Mouse (Mus musculus): ENCODE measurements around the gene Rab11fip4.
"Not testable (repeated sequence)": the region's sequence is repeated elsewhere in the genome, so short reads cannot be mapped to it uniquely, and the experiment has no call there.

Rab11fip4 gene

GRCm38 (mm10) chr11:79680559-79680958 is 89.5 kb downstream of the Rab11fip4 start:
- DNase-seq = no peak

GRCm38 (mm10) chr11:79681182-79681581 is 90.2 kb downstream of the Rab11fip4 start:
- DNase-seq = no peak

GRCm38 (mm10) chr11:79681798-79682197 is 90.8 kb downstream of the Rab11fip4 start:
- no peak for DNase-seq

- no peak for DNase-seq
Observed at GRCm38 (mm10) chr11:79685109-79685508, 94.1 kb downstream of the Rab11fip4 start.

GRCm38 (mm10) chr11:79686501-79687121 is 95.6 kb downstream of the Rab11fip4 start:
- peak; percentile 86 to 94 for DNase-seq

- no peak for DNase-seq
Observed at GRCm38 (mm10) chr11:79689916-79690315, 98.9 kb downstream of the Rab11fip4 start.

GRCm38 (mm10) chr11:79691513-79691912 is 100.5 kb downstream of the Rab11fip4 start:
- DNase-seq = peak; percentile 50 to 57

GRCm38 (mm10) chr11:79696390-79697307 is 105.6 kb downstream of the Rab11fip4 start:
- no peak for DNase-seq

GRCm38 (mm10) chr11:79698071-79698470 is 107.1 kb downstream of the Rab11fip4 start:
- DNase-seq = no peak

GRCm38 (mm10) chr11:79698542-79698941 is 107.5 kb downstream of the Rab11fip4 start:
- DNase-seq = not testable (repeated sequence)

GRCm38 (mm10) chr11:79701466-79701865 is 110.5 kb downstream of the Rab11fip4 start:
- no peak for DNase-seq

- DNase-seq = no peak
Observed at GRCm38 (mm10) chr11:79702092-79702491, 111.1 kb downstream of the Rab11fip4 start.

GRCm38 (mm10) chr11:79703452-79703851 is 112.4 kb downstream of the Rab11fip4 start:
- DNase-seq = peak; percentile 50

GRCm38 (mm10) chr11:79703885-79704291 is 112.9 kb downstream of the Rab11fip4 start:
- DNase-seq = peak in 1 of 2 experiments; percentile 65

- peak; percentile 93 to 96 for DNase-seq
Observed at GRCm38 (mm10) chr11:79704318-79705150, 113.5 kb downstream of the Rab11fip4 start.

GRCm38 (mm10) chr11:79707084-79707483 is 116.1 kb downstream of the Rab11fip4 start:
- DNase-seq = no peak

GRCm38 (mm10) chr11:79710868-79711765 is 120.1 kb downstream of the Rab11fip4 start:
- peak; percentile 66 to 80 for DNase-seq

- DNase-seq = no peak
Observed at GRCm38 (mm10) chr11:79711766-79712369, 120.9 kb downstream of the Rab11fip4 start.

GRCm38 (mm10) chr11:79713184-79713583 is 122.2 kb downstream of the Rab11fip4 start:
- no peak for DNase-seq

- DNase-seq = no peak
Observed at GRCm38 (mm10) chr11:79713678-79714077, 122.7 kb downstream of the Rab11fip4 start.

- DNase-seq = no peak
Observed at GRCm38 (mm10) chr11:79714082-79714742, 123.2 kb downstream of the Rab11fip4 start.

All from cerebellum, adult 18-20 months (tissue).